Mouse (Mus musculus) midbrain, embryonic 10.5 days (tissue): ENCODE data around the gene Foxe1. TPM values are rescaled to one million over a fixed set of nuclear protein-coding genes. Genes with fewer than 3 reads are reported as not detected.

ENCODE experiments used
- DNase-seq: peaks from one replicate; pipeline ENCODE4 v3.0.0-alpha.2; 2017; ENCODE audit warnings: low spot score
- H3K27ac ChIP-seq: fragments of 300-500 bp; sonication (generic); replicated peaks from 2 replicates; pipeline ENCODE4 v1.5.1; 2016; ENCODE audit warnings: mild to moderate bottlenecking
- H3K27me3 ChIP-seq: fragments of 300-500 bp; sonication (generic); 2 replicates; pipeline ENCODE4 v1.6.1; 2016; ENCODE audit warnings: low read depth, mild to moderate bottlenecking; ENCODE audit not compliant: poor library complexity, severe bottlenecking
- H3K36me3 ChIP-seq: fragments of 300-500 bp; sonication (generic); 2 replicates; pipeline ENCODE4 v1.6.1; 2016; ENCODE audit warnings: mild to moderate bottlenecking, moderate library complexity
- H3K4me1 ChIP-seq: fragments of 300-500 bp; sonication (generic); 2 replicates; pipeline ENCODE4 v1.6.1; 2016
- H3K4me3 ChIP-seq: fragments of 300-500 bp; sonication (generic); 2 replicates; pipeline ENCODE4 v1.5.1; 2016; ENCODE audit warnings: mild to moderate bottlenecking, moderate library complexity
- H3K9me3 ChIP-seq: fragments of 300-500 bp; sonication (generic); replicated peaks from 2 replicates; pipeline ENCODE4 v1.6.1; 2016; ENCODE audit warnings: mild to moderate bottlenecking
- WGBS: fragments of 180-500 bp; shearing (Covaris S2); methylation state at CpG from one replicate; pipeline ENCODE4 v1.1.7; 2016; 5-methylcytosine and 5-hydroxymethylcytosine counted together
- polyA plus RNA-seq: library from polyadenylated mRNA; unstranded; fragments of >200 nt; fragmentation: Nextera tagmentation; extraction: Ambion mirVana; gene quantifications from 2 replicates; pipeline ENCODE4 v1.2.1, GENCODE M21; 2016

The Foxe1 gene
- polyA plus RNA-seq, 1 experiment from 2014 or later, result 0.07 TPM

DNA sequence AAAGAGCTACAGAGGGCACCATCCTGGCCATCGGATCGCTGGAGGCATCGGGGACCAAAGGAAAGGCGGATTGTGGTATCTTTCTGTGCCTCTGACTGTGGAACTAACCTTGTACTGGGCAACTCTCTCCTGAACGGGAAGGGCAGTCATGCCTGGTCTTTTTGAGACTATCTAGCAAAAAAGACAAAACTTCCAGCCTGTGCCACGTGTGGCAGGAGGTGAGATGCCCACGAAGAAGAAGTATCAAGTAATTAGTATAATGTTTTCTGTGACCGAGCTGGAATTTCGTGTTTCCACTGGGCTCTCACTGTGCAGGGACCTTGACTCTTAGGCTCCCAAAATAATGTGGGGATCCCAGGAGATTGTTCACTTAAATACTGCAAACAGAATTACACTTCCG, 4.4 kb upstream of the Foxe1 start:
- Histone ChIP-seq H3K36me3 (no peaks in the 10 kb centered on the region), H3K27ac (no peak overlapping the region), H3K9me3 (no peaks in the 10 kb centered on the region), H3K27me3 (peaks cover 92% of the 10 kb centered on the region), H3K4me1 (peaks cover 26% of the 10 kb centered on the region), H3K4me3 (no peak overlapping the region)
- peak; percentile 27 for DNase-seq
- 14% methylated on average over 10 of the region's 10 CpGs for WGBS

DNA sequence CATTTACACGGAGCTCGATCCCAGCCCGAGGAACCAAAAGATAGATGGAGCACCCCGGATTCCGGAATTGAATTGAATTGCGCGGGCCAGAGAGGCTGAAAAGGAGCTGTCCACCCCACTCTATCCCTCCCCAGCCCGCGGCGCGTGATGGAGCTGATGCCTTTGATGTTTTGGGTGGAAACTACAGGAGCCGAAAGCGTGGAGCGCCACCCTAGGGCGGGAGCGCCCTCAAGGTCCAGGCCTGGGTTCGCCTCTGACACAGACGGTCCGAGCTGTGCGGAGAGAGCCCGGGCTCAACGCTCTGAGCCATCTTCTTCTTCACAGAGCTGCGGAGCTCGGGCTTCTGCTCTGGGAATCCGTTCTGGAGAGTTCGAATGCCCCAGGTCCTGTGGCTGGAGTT, 3.8 kb upstream of the Foxe1 start:
- no peak overlapping the region for H3K27ac ChIP-seq
- no peaks in the 10 kb centered on the region for H3K36me3 ChIP-seq
- peaks cover 32% of the 10 kb centered on the region for H3K4me1 ChIP-seq
- DNase-seq, result peak; percentile 51
- no peak overlapping the region for H3K4me3 ChIP-seq
- under 1% methylated on average over 26 of the region's 26 CpGs for WGBS
- peaks cover 96% of the 10 kb centered on the region for H3K27me3 ChIP-seq
- H3K9me3 ChIP-seq, result no peaks in the 10 kb centered on the region

DNA sequence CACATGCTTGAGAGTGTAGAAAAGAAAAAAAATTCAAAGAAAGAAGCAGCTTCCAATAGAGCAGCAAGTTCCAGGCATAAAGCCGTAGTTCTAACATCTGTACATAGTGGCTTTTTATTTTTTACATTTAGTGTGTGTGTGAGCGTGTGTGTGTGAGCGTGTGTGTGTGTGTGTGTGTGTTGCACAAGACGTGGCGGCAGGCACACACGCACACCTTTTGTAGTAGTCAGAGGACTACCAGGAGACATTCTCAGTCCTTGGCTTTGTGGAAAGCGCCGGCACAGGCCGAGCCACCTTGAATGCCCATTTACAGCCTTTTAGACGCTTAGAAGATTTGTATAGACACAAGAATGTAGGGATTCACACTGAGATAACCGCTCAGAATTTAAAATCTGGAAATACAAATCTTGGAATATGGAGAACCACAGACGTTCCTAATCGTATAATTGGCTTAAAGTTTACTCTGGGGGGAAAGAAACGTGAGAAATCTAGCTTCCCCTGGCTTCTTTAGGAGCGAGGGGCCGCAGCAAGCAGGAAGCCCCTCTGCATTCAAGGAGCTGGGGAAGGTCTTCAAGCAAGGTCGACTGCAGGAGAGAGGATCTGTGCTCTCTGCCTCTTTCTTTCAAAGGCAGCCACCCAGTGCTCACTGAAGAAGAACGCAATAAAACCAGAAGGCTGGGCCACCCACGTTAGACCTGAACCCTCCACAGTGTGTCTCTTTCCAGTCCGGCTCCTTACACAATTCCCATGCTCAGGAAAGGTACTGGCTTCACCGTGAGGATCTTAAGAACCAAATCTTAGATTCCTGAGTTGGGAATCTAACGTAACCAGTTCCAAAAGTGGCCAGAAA, 1.4 kb upstream of the Foxe1 start:
- 10% methylated on average over 22 of the region's 22 CpGs for WGBS
- H3K9me3 ChIP-seq, result no peaks in the 10 kb centered on the region

DNA sequence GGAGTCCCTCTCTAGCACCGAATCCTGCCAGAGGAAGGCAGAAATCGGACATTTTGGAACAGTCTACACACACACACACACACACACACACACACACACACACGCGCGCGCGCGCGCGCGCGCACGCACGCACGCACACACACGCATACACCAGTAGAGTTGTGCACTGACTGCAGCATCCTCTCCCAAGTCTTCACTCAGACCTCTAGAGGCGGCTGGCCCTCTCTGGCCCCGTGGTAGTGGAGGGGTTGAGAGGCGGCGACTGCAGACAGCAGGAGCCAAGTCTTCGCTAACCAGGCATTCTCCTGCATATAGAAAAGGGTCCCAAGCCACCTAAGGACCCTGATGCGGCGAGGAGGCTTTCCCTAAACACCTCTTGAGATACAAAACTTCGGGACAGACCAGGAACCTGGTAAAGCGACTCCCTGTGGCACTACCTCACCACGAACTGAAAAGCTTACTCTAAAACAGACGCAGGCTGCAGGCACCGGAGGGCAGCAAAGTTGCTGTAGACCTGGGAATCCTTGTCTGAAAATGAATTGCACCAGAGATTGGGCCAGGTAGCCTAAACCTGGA, 610 bp upstream of the Foxe1 start:
- no peaks in the 10 kb centered on the region for H3K36me3 ChIP-seq
- under 1% methylated on average over 28 of the region's 28 CpGs for WGBS
- peak overlapping the region; percentile 27 for H3K4me3 ChIP-seq
- DNase-seq, result peak; percentile 68
- H3K27ac ChIP-seq, result no peak overlapping the region
- H3K9me3 ChIP-seq, result no peaks in the 10 kb centered on the region
- peaks cover 37% of the 10 kb centered on the region for H3K4me1 ChIP-seq
- H3K27me3 ChIP-seq, result peaks cover 100% of the 10 kb centered on the region

More for the DNA sequence above, 1.4 kb upstream of the Foxe1 start:
- no peaks in the 10 kb centered on the region for H3K36me3 ChIP-seq
- no peak for DNase-seq
- H3K4me3 ChIP-seq, result peak overlapping the region; percentile 27; the same call in 1 of the 2 replicates
- H3K4me1 ChIP-seq, result peaks cover 37% of the 10 kb centered on the region
- no peak overlapping the region for H3K27ac ChIP-seq
- H3K27me3 ChIP-seq, result peaks cover 100% of the 10 kb centered on the region

DNA sequence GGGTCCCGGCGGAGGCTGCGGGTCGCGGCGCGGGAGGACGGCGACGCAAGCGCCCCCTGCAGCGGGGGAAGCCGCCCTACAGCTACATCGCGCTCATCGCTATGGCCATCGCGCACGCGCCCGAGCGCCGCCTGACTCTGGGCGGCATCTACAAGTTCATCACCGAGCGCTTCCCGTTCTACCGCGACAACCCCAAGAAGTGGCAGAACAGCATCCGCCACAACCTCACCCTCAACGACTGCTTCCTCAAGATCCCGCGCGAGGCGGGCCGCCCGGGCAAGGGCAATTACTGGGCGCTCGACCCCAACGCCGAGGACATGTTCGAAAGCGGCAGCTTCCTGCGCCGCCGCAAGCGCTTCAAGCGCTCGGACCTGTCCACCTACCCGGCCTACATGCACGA, 879 bp downstream of the Foxe1 start:
- Histone ChIP-seq H3K9me3 (no peaks in the 10 kb centered on the region), H3K27me3 (peaks cover 100% of the 10 kb centered on the region), H3K36me3 (no peaks in the 10 kb centered on the region), H3K27ac (0 out of 2 replicates have a peak overlapping the region, but pooled peaks have one; percentile 42), H3K4me1 (peaks cover 37% of the 10 kb centered on the region), H3K4me3 (peak overlapping the region; percentile 46)
- under 1% methylated on average over 51 of the region's 51 CpGs for WGBS
- DNase-seq, result peak; percentile 58

DNA sequence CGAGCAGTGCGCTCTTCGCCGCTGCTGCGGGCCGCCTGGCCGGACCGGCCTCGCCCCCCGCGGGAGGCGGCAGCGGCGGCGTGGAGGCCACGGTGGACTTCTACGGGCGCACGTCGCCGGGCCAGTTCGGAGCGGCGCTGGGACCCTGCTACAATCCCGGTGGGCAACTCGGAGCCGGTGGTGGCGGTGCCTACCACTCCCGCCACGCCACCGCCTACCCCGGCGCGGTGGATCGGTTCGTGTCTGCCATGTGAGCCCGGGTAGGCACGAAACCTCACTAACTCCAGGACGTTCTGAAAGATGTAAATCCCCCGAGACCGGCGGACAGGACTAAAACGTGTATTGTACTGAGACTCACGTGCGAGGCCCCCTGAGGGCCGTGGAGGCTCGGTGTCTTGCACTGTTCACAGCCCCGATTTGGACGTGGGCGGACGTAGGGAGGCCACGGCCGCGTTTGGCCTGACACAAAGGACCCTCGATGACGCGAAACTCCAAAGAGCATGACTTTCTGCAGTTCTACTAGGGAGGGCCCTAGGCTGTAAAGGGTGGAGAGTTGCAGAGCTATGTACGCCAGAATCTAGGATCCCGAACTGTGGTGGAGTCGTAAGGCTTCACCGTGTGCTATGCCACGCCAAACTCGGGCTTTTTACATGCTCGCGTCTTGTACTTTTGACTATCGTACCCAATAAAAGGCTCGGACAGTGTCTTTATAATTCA, 1.8 kb downstream of the Foxe1 start:
- DNase-seq, result peak; percentile 43
- peaks cover 34% of the 10 kb centered on the region for H3K4me1 ChIP-seq
- WGBS, result 2% methylated on average over 67 of the region's 67 CpGs

GRCm38 (mm10) chr4:46345773-46346100, 2.3 kb downstream of the Foxe1 start:
- H3K36me3 ChIP-seq, result no peaks in the 10 kb centered on the region
- WGBS, result 13% methylated on average over 3 of the region's 3 CpGs
- no peak overlapping the region for H3K4me3 ChIP-seq
- H3K27ac ChIP-seq, result no peak overlapping the region
- H3K27me3 ChIP-seq, result peaks cover 100% of the 10 kb centered on the region
- H3K9me3 ChIP-seq, result no peaks in the 10 kb centered on the region
- no peak for DNase-seq
- H3K4me1 ChIP-seq, result peaks cover 34% of the 10 kb centered on the region

More for the DNA sequence above, 1.8 kb downstream of the Foxe1 start:
- Histone ChIP-seq H3K27me3 (peaks cover 100% of the 10 kb centered on the region), H3K27ac (no peak overlapping the region), H3K9me3 (no peaks in the 10 kb centered on the region), H3K4me3 (peak overlapping the region; percentile 46), H3K36me3 (no peaks in the 10 kb centered on the region)

DNA sequence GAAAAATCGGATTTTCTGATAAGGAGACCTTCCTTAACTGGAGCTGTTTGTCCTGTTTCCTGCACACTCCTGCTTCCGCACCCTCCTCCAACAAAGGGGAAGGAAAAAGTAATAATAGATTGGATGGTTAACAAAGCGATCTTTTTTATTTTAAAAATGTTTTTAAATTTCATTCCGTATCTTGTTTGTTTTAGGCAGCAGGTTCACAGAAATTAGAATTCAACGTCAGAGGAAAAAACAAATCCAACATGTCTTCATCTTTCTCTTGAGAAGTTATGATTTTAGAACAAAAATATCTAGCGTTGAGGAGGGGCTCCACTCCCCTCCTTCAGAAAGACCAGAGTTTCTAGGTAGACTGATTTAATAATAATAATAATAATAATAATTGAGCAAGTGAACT, 2.8 kb downstream of the Foxe1 start:
- DNase-seq, result no peak
- H3K27ac ChIP-seq, result no peak overlapping the region
- WGBS, result 20% methylated on average over 6 of the region's 6 CpGs
- H3K4me3 ChIP-seq, result no peak overlapping the region
- peaks cover 34% of the 10 kb centered on the region for H3K4me1 ChIP-seq
- peaks cover 100% of the 10 kb centered on the region for H3K27me3 ChIP-seq
- no peaks in the 10 kb centered on the region for H3K9me3 ChIP-seq
- no peaks in the 10 kb centered on the region for H3K36me3 ChIP-seq

GRCm38 (mm10) chr4:46347141-46347540, 3.7 kb downstream of the Foxe1 start:
- H3K36me3 ChIP-seq, result no peaks in the 10 kb centered on the region
- no peak for DNase-seq
- WGBS, result 7% methylated on average over 4 of the region's 4 CpGs

GRCm38 (mm10) chr4:46347580-46348515, 4.4 kb downstream of the Foxe1 start:
- Histone ChIP-seq H3K4me1 (peaks cover 30% of the 10 kb centered on the region), H3K9me3 (no peaks in the 10 kb centered on the region), H3K36me3 (no peaks in the 10 kb centered on the region), H3K27ac (no peak overlapping the region), H3K4me3 (no peak overlapping the region), H3K27me3 (peaks cover 100% of the 10 kb centered on the region)
- peak; percentile 50 for DNase-seq
- WGBS, result 2% methylated on average over 40 of the region's 41 CpGs

More at GRCm38 (mm10) chr4:46347141-46347540, 3.7 kb downstream of the Foxe1 start:
- peaks cover 30% of the 10 kb centered on the region for H3K4me1 ChIP-seq
- H3K9me3 ChIP-seq, result no peaks in the 10 kb centered on the region
- no peak overlapping the region for H3K4me3 ChIP-seq
- no peak overlapping the region for H3K27ac ChIP-seq
- peaks cover 100% of the 10 kb centered on the region for H3K27me3 ChIP-seq

DNA sequence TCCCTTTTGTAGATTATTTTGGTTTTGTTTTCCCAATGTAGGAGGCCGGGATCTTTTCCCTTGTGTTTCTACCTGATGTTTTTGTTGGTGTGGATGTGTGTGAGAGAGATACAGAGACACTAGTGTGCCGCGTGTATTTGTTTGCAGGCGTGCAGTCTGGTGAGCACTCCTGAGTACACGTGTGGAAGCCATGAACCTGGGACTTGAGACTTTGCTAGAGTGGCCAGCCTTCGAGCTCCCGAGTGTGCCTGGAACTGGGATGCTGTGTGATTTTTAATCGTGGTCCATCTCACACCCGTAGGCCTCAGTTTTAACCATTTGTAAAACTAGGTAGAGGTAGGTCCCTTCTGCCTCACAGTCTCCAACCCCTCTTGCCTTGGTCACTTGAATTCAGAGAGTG, 5.5 kb downstream of the Foxe1 start:
- no peaks in the 10 kb centered on the region for H3K36me3 ChIP-seq
- no peak overlapping the region for H3K4me3 ChIP-seq
- WGBS, result 23% methylated on average over 9 of the region's 9 CpGs
- peaks cover 100% of the 10 kb centered on the region for H3K27me3 ChIP-seq
- no peaks in the 10 kb centered on the region for H3K9me3 ChIP-seq
- H3K27ac ChIP-seq, result no peak overlapping the region
- peaks cover 30% of the 10 kb centered on the region for H3K4me1 ChIP-seq
- DNase-seq, result no peak

DNA sequence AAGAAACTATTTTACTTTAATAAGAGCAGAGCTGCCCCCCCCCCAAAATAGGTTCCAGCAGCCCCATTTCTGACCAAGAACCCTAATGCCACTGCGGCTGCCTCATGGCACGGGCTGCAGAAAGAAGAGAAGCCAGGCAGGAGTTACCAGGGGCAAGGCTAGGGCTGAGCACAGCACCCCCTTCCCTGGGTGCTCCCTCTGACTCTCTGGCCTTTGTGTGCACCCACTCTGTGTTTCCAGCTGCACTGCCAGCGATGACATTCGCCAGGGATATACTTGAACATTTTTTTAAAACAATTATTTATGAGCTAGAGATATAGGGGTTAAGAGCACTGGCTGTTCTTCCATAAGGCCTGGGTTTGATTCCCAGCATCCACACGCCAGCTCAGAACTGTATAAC, 6.1 kb downstream of the Foxe1 start:
- H3K27me3 ChIP-seq, result peaks cover 100% of the 10 kb centered on the region

More for the DNA sequence above, 6.1 kb downstream of the Foxe1 start:
- Histone ChIP-seq H3K9me3 (no peaks in the 10 kb centered on the region), H3K4me3 (no peak overlapping the region), H3K36me3 (no peaks in the 10 kb centered on the region), H3K27ac (no peak overlapping the region), H3K4me1 (peaks cover 25% of the 10 kb centered on the region)
- WGBS, result 50% methylated on average over 5 of the region's 5 CpGs
- DNase-seq, result no peak
